Mouse (Mus musculus) kidney, embryonic 15.5 days (tissue): ENCODE data around the gene St8sia1. TPM values are rescaled to one million over a fixed set of nuclear protein-coding genes. Genes with fewer than 3 reads are reported as not detected.
"Not testable (repeated sequence)": the region's sequence is repeated elsewhere in the genome, so short reads cannot be mapped to it uniquely, and the experiment has no call there.

ENCODE experiments used
- ATAC-seq: fragments of 200-750 bp; cut with Nextera tagmentation; replicated peaks from 2 replicates; pipeline ENCODE4 v1.8.0; 2017; ENCODE audit warnings: moderate TSS enrichment; ENCODE audit not compliant: low FRiP score
- H3K27ac ChIP-seq: fragments of 300-500 bp; sonication (generic); 2 replicates; pipeline ENCODE4 v1.5.1; 2015; ENCODE audit warnings: mild to moderate bottlenecking, inconsistent platforms
- H3K27me3 ChIP-seq: fragments of 300-500 bp; sonication (generic); 2 replicates; pipeline ENCODE4 v1.6.1; 2015; ENCODE audit warnings: inconsistent platforms
- H3K36me3 ChIP-seq: fragments of 300-500 bp; sonication (generic); 2 replicates; pipeline ENCODE4 v1.6.1; 2015; ENCODE audit warnings: inconsistent platforms
- H3K4me1 ChIP-seq: fragments of 300-500 bp; sonication (generic); 2 replicates; pipeline ENCODE4 v1.6.1; 2015; ENCODE audit warnings: inconsistent platforms
- H3K4me2 ChIP-seq: fragments of 300-500 bp; sonication (generic); 2 replicates; pipeline ENCODE4 v1.6.1; 2015; ENCODE audit warnings: moderate library complexity, mild to moderate bottlenecking, inconsistent platforms
- H3K4me3 ChIP-seq: fragments of 300-500 bp; sonication (generic); replicated peaks from 2 replicates; pipeline ENCODE4 v1.5.1; 2015; ENCODE audit warnings: mild to moderate bottlenecking, inconsistent platforms
- H3K9ac ChIP-seq: fragments of 300-500 bp; sonication (generic); 2 replicates; pipeline ENCODE4 v1.6.1; 2015; ENCODE audit warnings: mild to moderate bottlenecking, inconsistent platforms
- H3K9me3 ChIP-seq: fragments of 300-500 bp; sonication (generic); replicated peaks from 2 replicates; pipeline ENCODE4 v1.6.1; 2016; ENCODE audit warnings: inconsistent platforms
- WGBS: fragments of 180-500 bp; shearing (Covaris S2); methylation state at CpG from one replicate; pipeline ENCODE4 v1.1.7; 2015; ENCODE audit warnings: mixed read lengths; 5-methylcytosine and 5-hydroxymethylcytosine counted together
- polyA plus RNA-seq: library from polyadenylated mRNA; unstranded; fragments of >200 nt; fragmentation: Nextera tagmentation; extraction: Ambion mirVana; gene quantifications from 2 replicates; pipeline ENCODE4 v1.2.1, GENCODE M21; 2015

St8sia1 gene
- polyA plus RNA-seq, 1 experiment from 2014 or later: 3.1 TPM

DNA sequence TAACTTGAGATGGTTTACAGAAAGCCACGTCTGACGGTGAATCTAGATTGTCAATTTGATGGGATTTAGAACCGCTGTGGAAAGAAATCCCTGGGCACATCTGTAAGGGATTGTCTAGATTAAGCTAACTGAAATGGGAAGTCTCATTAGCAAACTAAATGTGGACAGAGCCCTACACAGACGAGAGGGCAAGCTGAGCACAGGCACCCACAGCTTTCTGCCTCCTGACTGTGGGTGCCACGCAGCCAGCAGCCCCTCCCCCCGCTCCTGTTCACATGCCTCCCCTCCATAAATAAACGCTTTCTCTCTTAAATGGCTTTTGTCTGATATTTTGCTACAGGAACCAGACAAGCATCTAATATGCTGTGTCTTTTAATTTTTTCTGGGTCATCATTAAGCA, 27.8 kb upstream of the St8sia1 start:
- WGBS: 67% methylated on average over 7 of the region's 7 CpGs
- H3K9ac ChIP-seq: no peak overlapping the region
- H3K27me3 ChIP-seq: no peaks in the 10 kb centered on the region
- no peaks in the 10 kb centered on the region for H3K36me3 ChIP-seq
- no peaks in the 10 kb centered on the region for H3K9me3 ChIP-seq
- no peak for ATAC-seq
- no peak overlapping the region for H3K4me3 ChIP-seq
- no peak overlapping the region for H3K27ac ChIP-seq
- peaks cover 9% of the 10 kb centered on the region for H3K4me1 ChIP-seq
- H3K4me2 ChIP-seq: no peak overlapping the region

DNA sequence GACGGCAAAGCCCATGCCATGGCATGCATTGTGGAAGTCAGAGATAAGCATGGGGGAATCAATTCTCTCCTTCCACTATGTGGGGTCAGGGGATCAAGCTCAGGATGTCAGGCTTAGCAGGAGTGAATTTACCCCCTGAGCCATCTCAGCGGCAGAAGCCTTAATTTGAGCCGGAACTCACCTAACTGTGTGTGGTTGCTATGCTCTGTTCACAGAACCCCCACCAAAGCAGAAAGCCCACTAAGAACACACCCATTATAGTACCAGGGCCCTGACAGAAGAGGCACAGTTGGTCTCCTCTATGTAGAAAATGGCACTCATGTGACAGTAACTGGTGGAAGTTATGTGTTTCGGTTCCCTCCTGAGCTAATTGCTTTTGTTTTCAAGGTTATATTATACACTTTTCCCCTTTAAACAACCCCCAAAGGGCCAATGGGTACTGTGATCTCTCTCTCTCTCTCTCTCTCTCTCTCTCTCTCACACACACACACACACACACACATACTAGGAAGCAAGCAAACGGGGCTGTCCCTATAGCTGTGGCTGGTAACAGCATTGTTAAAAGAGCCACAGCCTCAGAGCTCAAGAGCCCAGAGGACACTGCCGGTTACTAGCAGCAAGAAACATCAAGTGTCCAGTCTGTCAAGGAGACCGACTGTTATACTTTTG, 27.3 kb upstream of the St8sia1 start:
- H3K36me3 ChIP-seq: no peaks in the 10 kb centered on the region
- H3K4me1 ChIP-seq: peaks cover 9% of the 10 kb centered on the region
- WGBS: 55% methylated on average over 7 of the region's 7 CpGs
- H3K27ac ChIP-seq: no peak overlapping the region
- no peak overlapping the region for H3K4me3 ChIP-seq
- no peaks in the 10 kb centered on the region for H3K27me3 ChIP-seq
- H3K9ac ChIP-seq: no peak overlapping the region
- ATAC-seq: no peak
- H3K9me3 ChIP-seq: no peaks in the 10 kb centered on the region
- no peak overlapping the region for H3K4me2 ChIP-seq

DNA sequence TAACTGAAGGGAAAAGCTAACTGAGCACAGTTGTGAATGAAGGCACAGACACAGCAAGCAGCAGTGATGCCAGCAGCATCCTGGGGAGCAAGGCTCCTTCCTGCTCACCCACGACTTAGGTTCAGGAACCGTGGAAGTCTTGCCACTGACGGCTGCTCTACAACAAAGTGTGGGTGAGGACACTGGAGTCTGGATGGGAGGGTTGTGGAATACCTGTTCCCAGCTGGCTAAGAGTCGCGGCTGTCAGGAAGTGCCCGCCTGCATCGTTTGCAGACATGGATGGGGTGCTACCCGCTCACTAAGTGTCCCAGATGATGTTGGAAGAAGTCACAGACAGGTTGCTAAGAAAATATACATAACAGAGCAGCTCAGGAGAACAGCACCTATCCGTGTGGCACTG, 26.3 kb upstream of the St8sia1 start:
- Histone ChIP-seq H3K4me2 (no peak overlapping the region), H3K4me3 (no peak overlapping the region), H3K9me3 (no peaks in the 10 kb centered on the region), H3K27ac (no peak overlapping the region), H3K27me3 (no peaks in the 10 kb centered on the region), H3K36me3 (no peaks in the 10 kb centered on the region), H3K9ac (no peak overlapping the region), H3K4me1 (peaks cover 9% of the 10 kb centered on the region)
- WGBS: 73% methylated on average over 9 of the region's 9 CpGs
- ATAC-seq: no peak

DNA sequence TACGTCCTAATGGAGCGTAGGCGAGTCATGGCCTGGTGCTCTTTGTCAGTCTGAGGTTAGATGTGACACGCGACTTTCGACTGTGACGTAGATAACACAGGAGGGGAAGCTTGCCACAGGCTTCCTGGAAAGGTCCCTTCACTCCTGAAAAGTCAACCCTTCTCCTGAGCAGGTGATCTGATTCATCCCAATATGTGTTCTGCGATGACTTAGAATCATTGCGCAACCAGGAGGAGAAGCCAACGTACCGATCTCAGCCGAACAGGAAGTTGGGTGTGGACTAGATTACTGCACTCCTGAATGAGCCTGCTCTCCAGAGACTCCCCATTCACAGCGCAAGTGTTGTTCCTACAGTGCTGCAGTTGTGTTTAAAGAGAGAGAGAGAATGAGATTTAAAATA, 25.2 kb upstream of the St8sia1 start:
- Histone ChIP-seq H3K27ac (no peak overlapping the region), H3K9ac (no peak overlapping the region), H3K4me1 (peaks cover 9% of the 10 kb centered on the region), H3K4me3 (no peak overlapping the region), H3K36me3 (no peaks in the 10 kb centered on the region), H3K27me3 (no peaks in the 10 kb centered on the region), H3K9me3 (no peaks in the 10 kb centered on the region), H3K4me2 (no peak overlapping the region)
- no peak for ATAC-seq
- 86% methylated on average over 13 of the region's 13 CpGs for WGBS

DNA sequence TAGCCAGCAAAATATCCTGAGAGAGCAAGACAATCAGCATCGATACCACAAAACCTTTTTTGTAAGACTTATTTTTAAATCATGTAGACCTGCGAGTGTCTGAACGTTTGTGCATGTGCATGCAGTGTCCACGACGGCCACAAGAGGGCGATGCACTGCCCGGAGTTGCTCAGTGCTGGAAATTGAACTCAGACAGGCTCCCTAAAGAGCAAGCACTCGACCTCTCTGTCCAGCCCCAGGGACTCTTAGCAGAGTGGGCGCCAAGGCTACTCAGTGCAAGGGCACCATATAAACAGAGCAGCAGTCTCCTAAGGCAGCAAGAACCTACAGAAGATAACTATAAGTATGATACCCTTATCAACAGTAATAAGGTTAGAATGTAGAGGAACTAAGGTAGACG, 24.5 kb upstream of the St8sia1 start:
- ATAC-seq: 0 out of 2 replicates have a peak, but pooled peaks have one; percentile 36
- Histone ChIP-seq H3K9me3 (no peaks in the 10 kb centered on the region), H3K27ac (no peak overlapping the region), H3K36me3 (no peaks in the 10 kb centered on the region), H3K27me3 (no peaks in the 10 kb centered on the region), H3K4me2 (no peak overlapping the region), H3K4me1 (peaks cover 2% of the 10 kb centered on the region), H3K4me3 (no peak overlapping the region), H3K9ac (no peak overlapping the region)
- WGBS: 30% methylated on average over 10 of the region's 10 CpGs

DNA sequence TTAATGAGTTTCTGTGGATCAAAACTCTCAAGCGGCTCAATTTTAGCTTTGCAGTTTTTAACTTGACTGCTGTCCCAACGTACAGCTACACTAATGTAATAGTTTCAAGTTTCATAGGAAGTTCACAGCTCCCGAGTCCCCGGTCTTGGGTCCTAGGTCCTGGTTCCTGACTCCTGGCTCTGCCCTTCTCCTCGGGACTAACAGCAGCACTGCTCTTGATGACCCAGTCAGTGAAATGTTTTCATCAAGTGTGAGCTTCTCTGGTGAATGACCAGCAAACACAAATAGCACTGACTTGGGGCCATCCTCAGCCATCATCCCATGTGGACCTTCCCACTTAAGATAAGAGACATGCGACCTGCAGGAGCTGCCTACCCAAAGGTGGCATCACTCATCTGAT, 24.0 kb upstream of the St8sia1 start:
- Histone ChIP-seq H3K27me3 (no peaks in the 10 kb centered on the region), H3K27ac (no peak overlapping the region), H3K9ac (no peak overlapping the region), H3K4me2 (no peak overlapping the region), H3K36me3 (no peaks in the 10 kb centered on the region), H3K4me1 (no peaks in the 10 kb centered on the region), H3K4me3 (no peak overlapping the region), H3K9me3 (no peaks in the 10 kb centered on the region)
- no peak for ATAC-seq
- 68% methylated on average over 6 of the region's 6 CpGs for WGBS

DNA sequence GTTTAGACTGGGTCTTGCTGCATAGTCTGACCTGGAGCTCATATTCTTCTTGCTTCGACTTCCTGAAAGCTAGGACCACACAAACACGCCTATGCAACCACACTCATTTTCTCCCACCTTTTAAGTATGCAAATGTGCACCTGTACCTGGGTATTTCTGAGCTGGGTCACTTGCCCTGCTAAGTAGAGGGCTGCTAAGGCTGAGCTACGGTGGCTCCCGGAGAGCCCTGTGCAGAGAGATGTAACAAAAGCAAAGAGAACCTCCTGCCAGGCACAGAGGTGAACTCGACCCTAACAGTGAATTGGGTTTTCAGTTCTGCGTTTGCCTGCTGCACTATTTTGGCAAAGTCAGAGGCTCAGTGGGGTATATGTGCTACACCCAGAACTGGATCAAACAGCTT, 23.4 kb upstream of the St8sia1 start:
- Histone ChIP-seq H3K27me3 (no peaks in the 10 kb centered on the region), H3K9me3 (no peaks in the 10 kb centered on the region), H3K9ac (no peak overlapping the region), H3K4me1 (no peaks in the 10 kb centered on the region), H3K4me3 (no peak overlapping the region), H3K4me2 (no peak overlapping the region), H3K36me3 (no peaks in the 10 kb centered on the region), H3K27ac (no peak overlapping the region)
- ATAC-seq: no peak
- WGBS: 77% methylated on average over 6 of the region's 6 CpGs

DNA sequence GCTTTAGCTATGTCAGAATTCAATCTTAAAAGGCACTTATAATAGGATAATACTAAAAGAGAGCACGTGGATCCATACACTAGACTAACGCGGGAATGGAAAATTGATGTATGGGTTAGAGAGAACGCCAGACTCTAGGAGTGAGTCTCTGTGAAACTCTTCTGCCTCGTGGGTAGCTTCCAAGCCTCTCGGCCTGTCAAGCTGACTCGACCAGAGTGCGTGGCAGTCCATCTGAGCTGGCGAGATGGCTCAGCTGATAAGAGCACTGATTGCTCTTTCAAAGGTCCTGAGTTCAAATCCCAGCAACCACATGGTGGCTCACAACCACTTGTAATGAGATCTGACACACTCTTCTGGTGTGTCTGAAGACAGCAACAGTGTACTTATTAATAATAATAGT, 22.5 kb upstream of the St8sia1 start:
- not testable (repeated sequence) for H3K27me3 ChIP-seq, H3K4me1 ChIP-seq, H3K9ac ChIP-seq, ATAC-seq, H3K4me3 ChIP-seq, H3K4me2 ChIP-seq, H3K9me3 ChIP-seq, H3K36me3 ChIP-seq, H3K27ac ChIP-seq
- WGBS: 87% methylated on average over 9 of the region's 9 CpGs

DNA sequence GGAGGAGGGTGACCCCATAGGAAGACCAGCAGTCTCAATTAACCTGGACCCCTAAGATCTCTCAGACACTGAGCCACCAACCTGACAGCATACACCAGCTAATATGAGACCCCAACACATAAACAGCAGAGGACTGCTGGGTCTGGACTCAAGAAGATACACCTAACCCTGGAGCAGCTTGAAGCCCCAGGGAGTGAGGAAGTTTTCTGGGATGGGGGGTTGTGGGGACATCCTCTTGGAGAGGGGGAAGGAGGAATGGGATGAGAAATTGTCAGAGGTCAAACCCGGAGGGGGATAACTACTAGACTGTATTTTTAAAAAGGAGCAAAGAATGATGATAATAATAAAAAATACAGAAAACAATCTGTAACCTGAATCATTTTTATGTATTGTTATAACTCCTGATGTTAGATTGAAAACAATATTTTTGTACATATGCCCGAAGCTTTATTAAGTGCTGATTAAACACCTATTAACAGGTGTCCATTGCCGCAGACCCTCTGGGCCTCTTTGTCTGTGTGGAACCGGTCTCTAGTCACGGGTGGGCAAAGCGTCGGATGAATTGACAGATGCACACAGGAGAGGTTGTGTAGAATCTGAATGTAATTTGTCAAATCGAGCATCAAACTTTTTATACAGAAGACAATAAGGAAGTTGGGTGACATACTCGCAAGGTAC, 21.4 kb upstream of the St8sia1 start:
- not testable (repeated sequence) for H3K27ac ChIP-seq, H3K36me3 ChIP-seq, H3K9me3 ChIP-seq, ATAC-seq, H3K27me3 ChIP-seq, H3K4me1 ChIP-seq, H3K4me2 ChIP-seq, H3K9ac ChIP-seq, H3K4me3 ChIP-seq
- 91% methylated on average over 9 of the region's 9 CpGs for WGBS

DNA sequence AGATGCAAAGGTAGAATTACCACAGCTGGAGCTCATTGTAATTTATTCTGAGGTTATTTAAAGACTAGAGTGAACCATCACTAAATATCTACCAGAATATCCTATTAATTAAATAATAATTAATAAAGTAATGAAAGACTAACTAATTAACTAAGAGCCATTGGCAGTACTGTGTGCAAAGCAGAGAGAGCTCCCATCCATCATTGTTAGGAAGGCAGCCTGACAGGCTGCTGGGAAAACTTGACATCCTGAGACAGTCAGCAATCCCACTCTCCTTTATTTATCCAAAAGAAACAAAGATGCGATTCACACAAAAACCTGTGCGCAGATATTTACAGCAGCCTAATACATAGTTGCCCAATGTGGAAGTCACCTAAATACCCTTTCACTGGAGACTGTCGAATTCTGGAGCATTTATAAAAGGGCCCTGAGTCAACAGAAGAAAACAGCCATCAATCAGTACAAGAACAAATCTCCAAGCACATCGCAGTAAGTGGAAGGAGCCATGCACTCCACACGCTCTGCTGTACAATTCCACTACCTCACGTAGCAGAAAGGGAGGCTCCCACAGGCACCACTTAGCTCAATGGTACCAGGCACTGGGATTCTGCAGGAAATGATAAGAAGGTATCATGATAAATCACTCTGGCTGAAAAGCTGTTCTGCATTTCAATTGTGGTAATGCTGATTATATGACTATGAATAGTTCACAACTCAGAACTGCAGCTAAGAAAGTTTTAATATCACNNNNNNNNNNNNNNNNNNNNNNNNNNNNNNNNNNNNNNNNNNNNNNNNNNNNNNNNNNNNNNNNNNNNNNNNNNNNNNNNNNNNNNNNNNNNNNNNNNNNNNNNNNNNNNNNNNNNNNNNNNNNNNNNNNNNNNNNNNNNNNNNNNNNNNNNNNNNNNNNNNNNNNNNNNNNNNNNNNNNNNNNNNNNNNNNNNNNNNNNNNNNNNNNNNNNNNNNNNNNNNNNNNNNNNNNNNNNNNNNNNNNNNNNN, 15.7 kb upstream of the St8sia1 start:
- no peak overlapping the region for H3K9ac ChIP-seq
- H3K4me1 ChIP-seq: peaks cover 8% of the 10 kb centered on the region
- H3K9me3 ChIP-seq: no peaks in the 10 kb centered on the region
- H3K27me3 ChIP-seq: no peaks in the 10 kb centered on the region
- ATAC-seq: 0 out of 2 replicates have a peak, but pooled peaks have one; percentile 18
- H3K36me3 ChIP-seq: no peaks in the 10 kb centered on the region
- 39% methylated on average over 6 of the region's 6 CpGs for WGBS
- no peak overlapping the region for H3K4me3 ChIP-seq
- H3K27ac ChIP-seq: peak overlapping the region; percentile 43; the same call in 1 of the 2 replicates
- H3K4me2 ChIP-seq: no peak overlapping the region

DNA sequence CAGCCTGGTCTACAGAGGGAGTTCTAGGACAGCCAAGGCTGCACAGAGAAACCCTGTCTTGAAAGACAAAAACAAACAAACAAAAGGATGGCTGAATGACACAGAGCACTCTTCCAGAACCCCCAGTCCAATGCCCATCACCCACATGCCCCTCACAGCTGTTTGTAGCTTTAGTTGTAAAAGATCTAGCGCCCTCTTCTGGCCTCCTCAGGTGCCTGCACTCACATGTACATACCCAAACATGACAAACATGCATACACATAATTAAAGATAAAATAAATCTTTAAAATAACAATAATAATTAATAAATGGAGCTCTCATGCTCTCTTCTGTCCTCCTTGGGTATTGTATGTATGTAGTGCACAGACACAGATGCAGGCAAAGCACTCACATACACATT, 13.0 kb upstream of the St8sia1 start:
- Histone ChIP-seq H3K9me3 (no peaks in the 10 kb centered on the region), H3K27me3 (no peaks in the 10 kb centered on the region), H3K4me3 (no peak overlapping the region), H3K4me1 (peaks cover 8% of the 10 kb centered on the region), H3K4me2 (no peak overlapping the region), H3K36me3 (no peaks in the 10 kb centered on the region), H3K27ac (no peak overlapping the region), H3K9ac (no peak overlapping the region)
- no peak for ATAC-seq
- WGBS: 52% methylated on average over 1 of the region's 1 CpGs

DNA sequence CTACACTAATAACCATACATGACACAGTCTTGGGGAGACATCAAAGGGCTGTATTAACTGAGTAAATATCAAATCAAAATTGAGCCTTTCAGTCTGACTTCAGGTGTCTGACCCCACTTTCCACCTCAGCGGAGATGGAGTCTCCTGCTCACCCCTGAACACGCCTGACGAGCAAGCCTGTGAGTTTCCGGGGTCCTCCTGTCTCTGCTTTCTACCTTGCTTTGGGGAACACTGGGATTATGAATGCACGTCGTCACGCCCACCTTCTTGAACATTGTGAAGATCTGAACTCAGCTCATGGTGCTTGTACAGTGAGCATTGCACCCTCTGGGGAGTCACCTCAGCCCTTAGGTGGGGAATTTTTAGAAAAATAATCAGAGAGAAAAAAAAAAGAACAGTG, 9.0 kb upstream of the St8sia1 start:
- H3K9ac ChIP-seq: no peak overlapping the region
- H3K4me3 ChIP-seq: no peak overlapping the region
- H3K36me3 ChIP-seq: no peaks in the 10 kb centered on the region
- no peaks in the 10 kb centered on the region for H3K4me1 ChIP-seq
- H3K27ac ChIP-seq: no peak overlapping the region
- H3K9me3 ChIP-seq: no peaks in the 10 kb centered on the region
- H3K27me3 ChIP-seq: no peaks in the 10 kb centered on the region
- 89% methylated on average over 7 of the region's 7 CpGs for WGBS
- H3K4me2 ChIP-seq: no peak overlapping the region
- ATAC-seq: no peak
